In the genomic region with DNA sequence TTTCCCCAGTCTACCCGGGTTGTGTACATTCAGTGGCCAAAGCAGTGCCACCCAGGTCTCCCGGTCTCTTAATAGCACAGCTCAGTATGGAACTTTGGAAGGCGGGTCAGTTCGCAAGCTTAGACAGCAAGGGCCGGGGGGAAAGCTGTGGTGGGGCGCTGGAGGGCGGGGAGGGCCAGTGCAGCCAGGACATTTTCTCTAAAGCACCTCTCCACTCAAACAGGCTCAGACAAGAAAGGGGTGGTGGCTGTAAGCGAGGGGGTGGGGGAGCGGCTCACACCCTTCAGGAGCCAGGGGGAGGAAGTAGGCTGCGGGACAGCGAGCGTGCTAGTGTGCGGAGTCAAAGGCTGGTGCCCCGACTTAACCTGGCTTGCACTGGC, we compare ENCODE assay signal across 8 mouse cellular contexts. TPM values are rescaled to one million over a fixed set of nuclear protein-coding genes. Genes with fewer than 3 reads are reported as not detected.
DNase-seq lines count a peak whose midpoint lies in the region; ATAC-seq and TF ChIP-seq lines count a peak whose summit lies in the region.

No protein-coding gene starts in this region.

- TF ChIP-seq POLR2A in kidney, adult 2 months (IDR thresholded peaks at IDR 0.05; ENCODE audit: low read depth, low read length) = no peak

- H3K4me3 ChIP-seq in kidney, adult 2 months (ENCODE audit: insufficient read depth, low read depth, low read length) = peak overlapping the region; percentile 82
- H3K4me3 ChIP-seq in hindbrain, embryonic 12.5 days = peak overlapping the region; percentile 84
- peak overlapping the region; percentile 69 for H3K4me3 ChIP-seq in lung, embryonic 15.5 days
- peak overlapping the region; percentile 84 for H3K4me3 ChIP-seq in stomach, embryonic 14.5 days (ENCODE audit: low read depth, low read length)

- peak overlapping the region; percentile 89 for H3K9ac ChIP-seq in hindbrain, embryonic 12.5 days
- H3K9ac ChIP-seq in lung, embryonic 15.5 days = peak overlapping the region; percentile 70
- peak overlapping the region; percentile 83 for H3K9ac ChIP-seq in stomach, embryonic 14.5 days (replicated peaks; ENCODE audit: low read depth, low read length)

- H3K9me3 ChIP-seq in hindbrain, embryonic 12.5 days (replicated peaks) = no peaks in the 10 kb centered on the region
- H3K9me3 ChIP-seq in lung, embryonic 15.5 days = no peaks in the 10 kb centered on the region
- H3K9me3 ChIP-seq in stomach, embryonic 14.5 days (ENCODE audit: control insufficient read depth, low read depth, low read length) = no peaks in the 10 kb centered on the region

- no peaks in the 10 kb centered on the region; the same call in 1 of the 2 replicates for H3K4me1 ChIP-seq in kidney, adult 2 months (ENCODE audit: control insufficient read depth, insufficient read depth, low read length)
- H3K4me1 ChIP-seq in hindbrain, embryonic 12.5 days = peaks cover 27% of the 10 kb centered on the region
- H3K4me1 ChIP-seq in lung, embryonic 15.5 days = peaks cover 30% of the 10 kb centered on the region
- H3K4me1 ChIP-seq in stomach, embryonic 14.5 days (ENCODE audit: control insufficient read depth, insufficient read depth, low read length) = peaks cover 28% of the 10 kb centered on the region

- WGBS in kidney, adult 2 months = 2% methylated on average over 14 of the region's 14 CpGs
- WGBS in hindbrain, embryonic 12.5 days = 7% methylated on average over 14 of the region's 14 CpGs
- WGBS in lung, embryonic 15.5 days = under 1% methylated on average over 14 of the region's 14 CpGs
- 2% methylated on average over 14 of the region's 14 CpGs for WGBS in stomach, embryonic 14.5 days

- DNase-seq in kidney, adult 2 months = no peak
- DNase-seq in kidney, adult 18-20 months = no peak
- DNase-seq in right cerebral cortex, postnatal 14 days = no peak
- DNase-seq in frontal cortex, adult 2 months (ENCODE audit: extremely low spot score in 1 of 2, low spot score in 1 of 2) = no peak

- H3K27me3 ChIP-seq in kidney, adult 2 months (replicated peaks; ENCODE audit: control insufficient read depth, insufficient read depth, low read length) = no peaks in the 10 kb centered on the region
- H3K27me3 ChIP-seq in hindbrain, embryonic 12.5 days = no peaks in the 10 kb centered on the region
- no peaks in the 10 kb centered on the region for H3K27me3 ChIP-seq in lung, embryonic 15.5 days
- H3K27me3 ChIP-seq in stomach, embryonic 14.5 days (ENCODE audit: control insufficient read depth, insufficient read depth, low read length) = no peaks in the 10 kb centered on the region

- no peaks in the 10 kb centered on the region for H3K36me3 ChIP-seq in kidney, adult 2 months (ENCODE audit: control insufficient read depth, insufficient read depth, low read length)
- H3K36me3 ChIP-seq in hindbrain, embryonic 12.5 days = peaks cover 19% of the 10 kb centered on the region
- H3K36me3 ChIP-seq in lung, embryonic 15.5 days = no peaks in the 10 kb centered on the region
- H3K36me3 ChIP-seq in stomach, embryonic 14.5 days (ENCODE audit: control insufficient read depth, insufficient read depth, low read length) = no peaks in the 10 kb centered on the region

- TF ChIP-seq CTCF in kidney, adult 2 months (conservative IDR thresholded peaks at IDR 0.05; ENCODE audit: insufficient read depth, insufficient read length, low read depth, low read length) = no peak

- peak overlapping the region; percentile 78 for H3K27ac ChIP-seq in kidney, adult 2 months (ENCODE audit: insufficient read depth, low read depth, low read length)
- H3K27ac ChIP-seq in hindbrain, embryonic 12.5 days = peak overlapping the region; percentile 60
- H3K27ac ChIP-seq in lung, embryonic 15.5 days = peak overlapping the region; percentile 97
- peak overlapping the region; percentile 97 for H3K27ac ChIP-seq in stomach, embryonic 14.5 days (ENCODE audit: low read length)

- H3K4me2 ChIP-seq in hindbrain, embryonic 12.5 days (replicated peaks) = peak overlapping the region; percentile 91
- H3K4me2 ChIP-seq in lung, embryonic 15.5 days = peak overlapping the region; percentile 85
- peak overlapping the region; percentile 75 for H3K4me2 ChIP-seq in stomach, embryonic 14.5 days (replicated peaks; ENCODE audit: low read depth, low read length)

- peak; percentile 50 for ATAC-seq in activated CD4-positive, CD25-positive, alpha-beta regulatory T cell, adult 4 months
- ATAC-seq in hindbrain, embryonic 12.5 days (ENCODE audit: low FRiP score) = peak; percentile 39; the same call in 1 of the 2 replicates
- peak; percentile 60 for ATAC-seq in lung, embryonic 15.5 days (ENCODE audit: borderline replicate concordance, extremely low read depth, low FRiP score, low TSS enrichment)
- ATAC-seq in stomach, embryonic 14.5 days (ENCODE audit: insufficient number of reproducible peaks, insufficient read depth, low FRiP score, low read depth) = peak; percentile 61

RNA-seq across cellular contexts. Expression of gene Sh3bgrl3, which starts 0.4 kb away (rescaled TPM):
- polyA plus RNA-seq in kidney, adult 2 months (2012; rRNA removed) = 262 and 323 TPM in 2 replicates
- polyA plus RNA-seq in activated CD4-positive, CD25-positive, alpha-beta regulatory T cell, adult 4 months (2017; shearing (Covaris generic)) = 1,000 to 10,000 TPM; 1,097 to 1,279 TPM
- polyA plus RNA-seq in hindbrain, embryonic 12.5 days (2016; fragmentation: Nextera tagmentation; extraction: Ambion mirVana) = 333 and 369 TPM in 2 replicates
- 406 and 408 TPM in 2 replicates for polyA plus RNA-seq in lung, embryonic 15.5 days (2015; fragmentation: Nextera tagmentation; extraction: Ambion mirVana)
- 403 and 435 TPM in 2 replicates for polyA plus RNA-seq in stomach, embryonic 14.5 days (2014; fragmentation: Nextera tagmentation; extraction: Ambion mirVana)
- 415 and 538 TPM in 2 replicates for polyA plus RNA-seq in frontal cortex, adult 2 months (2012; rRNA removed)

RNA-seq across cellular contexts. Expression of gene Ubxn11, which starts 26.6 kb away (rescaled TPM):
- 5.6 and 5.9 TPM in 2 replicates for polyA plus RNA-seq in kidney, adult 2 months (2012; rRNA removed)
- polyA plus RNA-seq in activated CD4-positive, CD25-positive, alpha-beta regulatory T cell, adult 4 months (2017; shearing (Covaris generic)) = 10 to 100 TPM; 33.7 to 34.2 TPM
- polyA plus RNA-seq in hindbrain, embryonic 12.5 days (2016; fragmentation: Nextera tagmentation; extraction: Ambion mirVana) = 11.6 and 13.4 TPM in 2 replicates
- polyA plus RNA-seq in lung, embryonic 15.5 days (2015; fragmentation: Nextera tagmentation; extraction: Ambion mirVana) = 9.1 and 9.6 TPM in 2 replicates
- polyA plus RNA-seq in stomach, embryonic 14.5 days (2014; fragmentation: Nextera tagmentation; extraction: Ambion mirVana) = 7.0 and 8.3 TPM in 2 replicates
- polyA plus RNA-seq in frontal cortex, adult 2 months (2012; rRNA removed) = 42.6 and 43.1 TPM in 2 replicates

RNA-seq across cellular contexts. Expression of gene Cd52, which starts 34.1 kb away (rescaled TPM):
- polyA plus RNA-seq in kidney, adult 2 months (2012; rRNA removed) = 14.8 and 65.1 TPM in 2 replicates
- polyA plus RNA-seq in activated CD4-positive, CD25-positive, alpha-beta regulatory T cell, adult 4 months (2017; shearing (Covaris generic)) = 1,000 to 10,000 TPM; 3,607 to 4,442 TPM
- polyA plus RNA-seq in hindbrain, embryonic 12.5 days (2016; fragmentation: Nextera tagmentation; extraction: Ambion mirVana) = 4.8 and 5.0 TPM in 2 replicates
- polyA plus RNA-seq in lung, embryonic 15.5 days (2015; fragmentation: Nextera tagmentation; extraction: Ambion mirVana) = 18.3 and 19.7 TPM in 2 replicates
- polyA plus RNA-seq in stomach, embryonic 14.5 days (2014; fragmentation: Nextera tagmentation; extraction: Ambion mirVana) = 16.3 and 16.4 TPM in 2 replicates
- 5.6 and 7.1 TPM in 2 replicates for polyA plus RNA-seq in frontal cortex, adult 2 months (2012; rRNA removed)

RNA-seq across cellular contexts. Expression of gene Cep85, which starts 57.9 kb away (rescaled TPM):
- polyA plus RNA-seq in kidney, adult 2 months (2012; rRNA removed) = 28.3 and 38.9 TPM in 2 replicates
- 100 to 1,000 TPM in 1 of 2 experiments, 10 to 100 TPM in 1; 63.2 to 139 TPM for polyA plus RNA-seq in activated CD4-positive, CD25-positive, alpha-beta regulatory T cell, adult 4 months (2017; shearing (Covaris generic))
- 28.1 and 30.4 TPM in 2 replicates for polyA plus RNA-seq in hindbrain, embryonic 12.5 days (2016; fragmentation: Nextera tagmentation; extraction: Ambion mirVana)
- 37.8 and 45.3 TPM in 2 replicates for polyA plus RNA-seq in lung, embryonic 15.5 days (2015; fragmentation: Nextera tagmentation; extraction: Ambion mirVana)
- 43.2 and 55.9 TPM in 2 replicates for polyA plus RNA-seq in stomach, embryonic 14.5 days (2014; fragmentation: Nextera tagmentation; extraction: Ambion mirVana)
- 18.1 and 25.0 TPM in 2 replicates for polyA plus RNA-seq in frontal cortex, adult 2 months (2012; rRNA removed)

Comparison
In these comparisons a context has a peak if more than half of its experiments do, and no peak if none do; other contexts are left out.
1. RNA of gene Cd52, which starts 34.1 kb away (polyA plus RNA-seq): 3,607 to 4,442 TPM in activated CD4-positive, CD25-positive, alpha-beta regulatory T cell, adult 4 months; 14.8 to 65.1 TPM in kidney, adult 2 months, 18.3 to 19.7 TPM in lung, embryonic 15.5 days, 16.3 to 16.4 TPM in stomach, embryonic 14.5 days, 5.6 to 7.1 TPM in frontal cortex, adult 2 months and 4.8 to 5.0 TPM in hindbrain, embryonic 12.5 days; every median in the first group is over 10 times any median in the second.
2. Peak in every context shown above with its lines, with median percentiles within 50 percentile points of each other: H3K27ac ChIP-seq, H3K4me3 ChIP-seq, ATAC-seq, H3K4me2 ChIP-seq and H3K9ac ChIP-seq.